Mouse (Mus musculus) bone marrow macrophage, adult 2 months (primary cell): ENCODE data around the gene Klhl5.

Experiments
- CTCF ChIP-seq: IDR thresholded peaks from 2 replicates; pipeline ENCODE4 v1.5.1; 2012; ENCODE audit warnings: low read depth, mild to moderate bottlenecking, low read length, moderate library complexity
- POLR2A ChIP-seq: IDR thresholded peaks from 2 replicates; pipeline ENCODE4 v1.6.1; 2012; ENCODE audit warnings: mild to moderate bottlenecking, low read depth, low read length, borderline replicate concordance

- TF ChIP-seq CTCF (no peak), POLR2A (no peak)
Observed at GRCm38 (mm10) chr5:65119495-65119894, 12.2 kb downstream of the Klhl5 start.
